Mouse (Mus musculus): ENCODE measurements around the gene Gstt1. TPM values are rescaled to one million over a fixed set of nuclear protein-coding genes. Genes with fewer than 3 reads are reported as not detected.

Gene Gstt1
- polyA plus RNA-seq, 2 experiments, result 68.8 to 71.5 TPM

GRCm38 (mm10) chr10:75827668-75828360 lies 29.4 kb upstream of the Gstt1 start:
- Histone ChIP-seq H3K9me3 (ENCODE audit: control insufficient read depth, low read length) (no peaks in the 10 kb centered on the region), H3K4me2 (ENCODE audit: low read depth) (no peak overlapping the region), H3K36me3 (replicated peaks; ENCODE audit: control insufficient read depth, insufficient read depth, low read depth) (no peaks in the 10 kb centered on the region), H3K4me3 (ENCODE audit: insufficient read depth in 1 of 2, low read depth in 2 of 2, low read length in 2 of 2) (no peak overlapping the region), H3K9ac (replicated peaks) (no peak overlapping the region), H3K27ac (no peak overlapping the region), H3K27me3 (ENCODE audit: control insufficient read depth, insufficient read depth, low read length) (no peaks in the 10 kb centered on the region), H3K4me1 (replicated peaks; ENCODE audit: control insufficient read depth in 2 of 2, insufficient read depth in 2 of 2, low read length in 1 of 2) (no peaks in the 10 kb centered on the region)
- WGBS (ENCODE audit: insufficient replicate concordance), result 79% methylated on average over 4 of the region's 4 CpGs
- no peak for ATAC-seq (ENCODE audit: insufficient read depth)
- no peak for TF ChIP-seq CTCF (IDR thresholded peaks at IDR 0.05; ENCODE audit: low read depth)
- TF ChIP-seq EP300 (IDR thresholded peaks at IDR 0.05; ENCODE audit: low read depth), result no peak
- DNase-seq (ENCODE audit: low read depth in 3 of 3, low spot score in 3 of 3), result no peak

- Histone ChIP-seq H3K4me1 (replicated peaks; ENCODE audit: control insufficient read depth in 2 of 2, insufficient read depth in 2 of 2, low read length in 1 of 2) (no peaks in the 10 kb centered on the region), H3K9ac (replicated peaks) (no peak overlapping the region), H3K4me2 (ENCODE audit: low read depth) (no peak overlapping the region), H3K4me3 (ENCODE audit: insufficient read depth in 1 of 2, low read depth in 2 of 2, low read length in 2 of 2) (no peak overlapping the region), H3K9me3 (ENCODE audit: control insufficient read depth, low read length) (no peaks in the 10 kb centered on the region), H3K27ac (no peak overlapping the region), H3K36me3 (replicated peaks; ENCODE audit: control insufficient read depth, insufficient read depth, low read depth) (no peaks in the 10 kb centered on the region), H3K27me3 (ENCODE audit: control insufficient read depth, insufficient read depth, low read length) (no peaks in the 10 kb centered on the region)
- DNase-seq (ENCODE audit: low read depth in 3 of 3, low spot score in 3 of 3) (no peak), ATAC-seq (ENCODE audit: insufficient read depth) (no peak)
- TF ChIP-seq EP300 (IDR thresholded peaks at IDR 0.05; ENCODE audit: low read depth) (no peak), CTCF (IDR thresholded peaks at IDR 0.05; ENCODE audit: low read depth) (no peak)
- WGBS (ENCODE audit: insufficient replicate concordance), result 53% methylated on average over 4 of the region's 4 CpGs
Observed at GRCm38 (mm10) chr10:75824530-75824929, 26.1 kb upstream of the Gstt1 start.

- Histone ChIP-seq H3K27ac (no peak overlapping the region), H3K4me1 (replicated peaks; ENCODE audit: control insufficient read depth in 2 of 2, insufficient read depth in 2 of 2, low read length in 1 of 2) (no peaks in the 10 kb centered on the region), H3K4me3 (ENCODE audit: insufficient read depth in 1 of 2, low read depth in 2 of 2, low read length in 2 of 2) (no peak overlapping the region), H3K9ac (replicated peaks) (no peak overlapping the region), H3K4me2 (ENCODE audit: low read depth) (no peak overlapping the region), H3K9me3 (ENCODE audit: control insufficient read depth, low read length) (no peaks in the 10 kb centered on the region), H3K27me3 (ENCODE audit: control insufficient read depth, insufficient read depth, low read length) (no peaks in the 10 kb centered on the region), H3K36me3 (replicated peaks; ENCODE audit: control insufficient read depth, insufficient read depth, low read depth) (no peaks in the 10 kb centered on the region)
- TF ChIP-seq EP300 (IDR thresholded peaks at IDR 0.05; ENCODE audit: low read depth) (no peak), CTCF (IDR thresholded peaks at IDR 0.05; ENCODE audit: low read depth) (no peak)
- DNase-seq (ENCODE audit: low read depth in 3 of 3, low spot score in 3 of 3) (no peak), ATAC-seq (ENCODE audit: insufficient read depth) (no peak)
- 48% methylated on average over 1 of the region's 1 CpGs for WGBS (ENCODE audit: insufficient replicate concordance)
Observed at GRCm38 (mm10) chr10:75823782-75824181, 25.4 kb upstream of the Gstt1 start.

GRCm38 (mm10) chr10:75822443-75822842 lies 24.1 kb upstream of the Gstt1 start, which contains the start of gene Gstt4:
TSS of gene Gstt4 (minus strand) at chr10:75822543.
- H3K9ac ChIP-seq (replicated peaks), result no peak within 1 kb of the TSS
- no peak within 1 kb of the TSS for H3K4me2 ChIP-seq (ENCODE audit: low read depth)
- no peak within 1 kb of the TSS for H3K27ac ChIP-seq
- H3K4me1 ChIP-seq (replicated peaks; ENCODE audit: control insufficient read depth in 2 of 2, insufficient read depth in 2 of 2, low read length in 1 of 2), result no peaks in the 10 kb centered on the region
- DNase-seq (ENCODE audit: low read depth in 3 of 3, low spot score in 3 of 3) (no peak), ATAC-seq (ENCODE audit: insufficient read depth) (no peak)
- no peak for TF ChIP-seq CTCF (IDR thresholded peaks at IDR 0.05; ENCODE audit: low read depth)
- no peak for TF ChIP-seq EP300 (IDR thresholded peaks at IDR 0.05; ENCODE audit: low read depth)
- no peaks in the 10 kb centered on the region for H3K27me3 ChIP-seq (ENCODE audit: control insufficient read depth, insufficient read depth, low read length)
- 81% methylated on average over 2 of the region's 2 CpGs for WGBS (ENCODE audit: insufficient replicate concordance)
- no peak within 1 kb of the TSS for H3K4me3 ChIP-seq (ENCODE audit: insufficient read depth in 1 of 2, low read depth in 2 of 2, low read length in 2 of 2)
- no peaks in the 10 kb centered on the region for H3K9me3 ChIP-seq (ENCODE audit: control insufficient read depth, low read length)
- H3K36me3 ChIP-seq (replicated peaks; ENCODE audit: control insufficient read depth, insufficient read depth, low read depth), result no peaks in the 10 kb centered on the region

- TF ChIP-seq CTCF (IDR thresholded peaks at IDR 0.05; ENCODE audit: low read depth) (no peak), EP300 (IDR thresholded peaks at IDR 0.05; ENCODE audit: low read depth) (no peak)
- H3K4me1 ChIP-seq (replicated peaks; ENCODE audit: control insufficient read depth in 2 of 2, insufficient read depth in 2 of 2, low read length in 1 of 2), result no peaks in the 10 kb centered on the region
- no peak overlapping the region for H3K27ac ChIP-seq
- DNase-seq (ENCODE audit: low read depth in 3 of 3, low spot score in 3 of 3) (no peak), ATAC-seq (ENCODE audit: insufficient read depth) (no peak)
- H3K9me3 ChIP-seq (ENCODE audit: control insufficient read depth, low read length), result no peaks in the 10 kb centered on the region
- H3K4me2 ChIP-seq (ENCODE audit: low read depth), result no peak overlapping the region
- H3K4me3 ChIP-seq (ENCODE audit: insufficient read depth in 1 of 2, low read depth in 2 of 2, low read length in 2 of 2), result no peak overlapping the region
- H3K9ac ChIP-seq (replicated peaks), result no peak overlapping the region
- no peaks in the 10 kb centered on the region for H3K36me3 ChIP-seq (replicated peaks; ENCODE audit: control insufficient read depth, insufficient read depth, low read depth)
- no peaks in the 10 kb centered on the region for H3K27me3 ChIP-seq (ENCODE audit: control insufficient read depth, insufficient read depth, low read length)
- WGBS (ENCODE audit: insufficient replicate concordance), result 66% methylated on average over 5 of the region's 5 CpGs
Observed at GRCm38 (mm10) chr10:75819882-75820281, 21.5 kb upstream of the Gstt1 start.

Data from liver, embryonic 14.5 days (tissue).